Mouse (Mus musculus): ENCODE measurements around the gene Med18.
"Not testable (repeated sequence)": the region's sequence is repeated elsewhere in the genome, so short reads cannot be mapped to it uniquely, and the experiment has no call there.

The Med18 gene

GRCm38 (mm10) chr4:132482104-132482503 lies 18.4 kb upstream of the Med18 start:
- DNase-seq (ENCODE audit: low spot score), result not testable (repeated sequence)

- no peak for DNase-seq (ENCODE audit: low spot score)
These were observed 14.1 kb upstream of the Med18 start for GRCm38 (mm10) chr4:132477833-132478232.

- DNase-seq (ENCODE audit: low spot score), result no peak
These were observed 12.5 kb upstream of the Med18 start for GRCm38 (mm10) chr4:132475895-132476878.

- DNase-seq (ENCODE audit: low spot score), result peak; percentile 33
These were observed 10.9 kb upstream of the Med18 start for GRCm38 (mm10) chr4:132474631-132475030.

GRCm38 (mm10) chr4:132473411-132473810 lies 9.7 kb upstream of the Med18 start:
- no peak for DNase-seq (ENCODE audit: low spot score)

- DNase-seq (ENCODE audit: low spot score), result no peak
These were observed 6.2 kb upstream of the Med18 start for GRCm38 (mm10) chr4:132469873-132470272.

- no peak for DNase-seq (ENCODE audit: low spot score)
These were observed 513 bp upstream of the Med18 start for GRCm38 (mm10) chr4:132464255-132464613.

GRCm38 (mm10) chr4:132462836-132463235 lies 885 bp downstream of the Med18 start:
- no peak for DNase-seq (ENCODE audit: low spot score)

GRCm38 (mm10) chr4:132460225-132460624 lies 3.5 kb downstream of the Med18 start:
- DNase-seq (ENCODE audit: low spot score), result no peak

- no peak for DNase-seq (ENCODE audit: low spot score)
These were observed 8.2 kb downstream of the Med18 start for GRCm38 (mm10) chr4:132455561-132455960.

- DNase-seq (ENCODE audit: low spot score), result no peak
These were observed 8.6 kb downstream of the Med18 start for GRCm38 (mm10) chr4:132455146-132455545.

- DNase-seq (ENCODE audit: low spot score), result no peak
These were observed 9.5 kb downstream of the Med18 start for GRCm38 (mm10) chr4:132454216-132454615.

- DNase-seq (ENCODE audit: low spot score), result no peak
These were observed 13.9 kb downstream of the Med18 start for GRCm38 (mm10) chr4:132449778-132450177.

- no peak for DNase-seq (ENCODE audit: low spot score)
These were observed 17.6 kb downstream of the Med18 start for GRCm38 (mm10) chr4:132446105-132446504.

- no peak for DNase-seq (ENCODE audit: low spot score)
These were observed 19.2 kb downstream of the Med18 start for GRCm38 (mm10) chr4:132444516-132444915.

GRCm38 (mm10) chr4:132437857-132438256 lies 25.9 kb downstream of the Med18 start:
- no peak for DNase-seq (ENCODE audit: low spot score)

- no peak for DNase-seq (ENCODE audit: low spot score)
These were observed 30.9 kb downstream of the Med18 start for GRCm38 (mm10) chr4:132432717-132433372.

- peak; percentile 49 for DNase-seq (ENCODE audit: low spot score)
These were observed 35.6 kb downstream of the Med18 start for GRCm38 (mm10) chr4:132428022-132428542.

- no peak for DNase-seq (ENCODE audit: low spot score)
These were observed 36.2 kb downstream of the Med18 start for GRCm38 (mm10) chr4:132427493-132427892.

- DNase-seq (ENCODE audit: low spot score), result no peak
These were observed 37.7 kb downstream of the Med18 start for GRCm38 (mm10) chr4:132426021-132426420.

- DNase-seq (ENCODE audit: low spot score), result peak; percentile 11
These were observed 39.0 kb downstream of the Med18 start for GRCm38 (mm10) chr4:132424765-132425164.

- peak; percentile 99 for DNase-seq (ENCODE audit: low spot score)
These were observed 41.6 kb downstream of the Med18 start, which contains the start of gene Phactr4 for GRCm38 (mm10) chr4:132421923-132422782. Gene Phactr4 (minus strand): TSS chr4:132422489.
